Mouse (Mus musculus): ENCODE measurements around the gene Palld. TPM values are rescaled to one million over a fixed set of nuclear protein-coding genes. Genes with fewer than 3 reads are reported as not detected.

The Palld gene
- polyA plus RNA-seq, 1 experiment from 2014 or later = 49.7 TPM

GRCm38 (mm10) chr8:61920389-61920788 lies 17.9 kb upstream of the Palld start:
- Histone ChIP-seq H3K9ac (ENCODE audit: low read depth, low read length) (no peak overlapping the region), H3K27me3 (ENCODE audit: insufficient read depth, low read length) (no peaks in the 10 kb centered on the region), H3K4me1 (replicated peaks; ENCODE audit: insufficient read depth, low read length) (no peaks in the 10 kb centered on the region), H3K4me2 (ENCODE audit: low read length) (no peak overlapping the region), H3K27ac (no peak overlapping the region), H3K4me3 (replicated peaks; ENCODE audit: low read depth, low read length) (no peak overlapping the region), H3K9me3 (replicated peaks; ENCODE audit: low read length) (no peaks in the 10 kb centered on the region), H3K36me3 (ENCODE audit: insufficient read depth, low read length) (no peaks in the 10 kb centered on the region)
- DNase-seq (ENCODE audit: low spot score) (no peak), ATAC-seq (replicated peaks; ENCODE audit: low FRiP score, low read depth) (no peak)
- no peak for TF ChIP-seq CTCF (IDR thresholded peaks at IDR 0.05; ENCODE audit: low read depth)
- 68% methylated on average over 7 of the region's 7 CpGs for WGBS

- Histone ChIP-seq H3K4me2 (ENCODE audit: low read length) (no peak overlapping the region), H3K27ac (no peak overlapping the region), H3K4me3 (replicated peaks; ENCODE audit: low read depth, low read length) (no peak overlapping the region), H3K36me3 (ENCODE audit: insufficient read depth, low read length) (no peaks in the 10 kb centered on the region), H3K27me3 (ENCODE audit: insufficient read depth, low read length) (no peaks in the 10 kb centered on the region), H3K9me3 (replicated peaks; ENCODE audit: low read length) (no peaks in the 10 kb centered on the region), H3K9ac (ENCODE audit: low read depth, low read length) (no peak overlapping the region), H3K4me1 (replicated peaks; ENCODE audit: insufficient read depth, low read length) (no peaks in the 10 kb centered on the region)
- WGBS = 90% methylated on average over 2 of the region's 2 CpGs
- DNase-seq (ENCODE audit: low spot score) (no peak), ATAC-seq (replicated peaks; ENCODE audit: low FRiP score, low read depth) (no peak)
- TF ChIP-seq CTCF (IDR thresholded peaks at IDR 0.05; ENCODE audit: low read depth) = no peak
Measured at GRCm38 (mm10) chr8:61919145-61919788, 16.8 kb upstream of the Palld start.

GRCm38 (mm10) chr8:61917287-61917686 lies 14.8 kb upstream of the Palld start:
- ATAC-seq (replicated peaks; ENCODE audit: low FRiP score, low read depth) (no peak), DNase-seq (ENCODE audit: low spot score) (no peak)
- no peaks in the 10 kb centered on the region for H3K27me3 ChIP-seq (ENCODE audit: insufficient read depth, low read length)
- no peaks in the 10 kb centered on the region for H3K4me1 ChIP-seq (replicated peaks; ENCODE audit: insufficient read depth, low read length)
- no peak for TF ChIP-seq CTCF (IDR thresholded peaks at IDR 0.05; ENCODE audit: low read depth)
- H3K36me3 ChIP-seq (ENCODE audit: insufficient read depth, low read length) = no peaks in the 10 kb centered on the region
- no peaks in the 10 kb centered on the region for H3K9me3 ChIP-seq (replicated peaks; ENCODE audit: low read length)
- no peak overlapping the region for H3K4me3 ChIP-seq (replicated peaks; ENCODE audit: low read depth, low read length)
- no peak overlapping the region for H3K9ac ChIP-seq (ENCODE audit: low read depth, low read length)
- no peak overlapping the region for H3K4me2 ChIP-seq (ENCODE audit: low read length)
- 75% methylated on average over 4 of the region's 4 CpGs for WGBS
- H3K27ac ChIP-seq = no peak overlapping the region

- WGBS = 49% methylated on average over 9 of the region's 9 CpGs
- DNase-seq (ENCODE audit: low spot score) (no peak), ATAC-seq (replicated peaks; ENCODE audit: low FRiP score, low read depth) (no peak)
- TF ChIP-seq CTCF (IDR thresholded peaks at IDR 0.05; ENCODE audit: low read depth) = no peak
- Histone ChIP-seq H3K36me3 (ENCODE audit: insufficient read depth, low read length) (no peaks in the 10 kb centered on the region), H3K27ac (no peak overlapping the region), H3K4me1 (replicated peaks; ENCODE audit: insufficient read depth, low read length) (no peaks in the 10 kb centered on the region), H3K9ac (ENCODE audit: low read depth, low read length) (no peak overlapping the region), H3K27me3 (ENCODE audit: insufficient read depth, low read length) (no peaks in the 10 kb centered on the region), H3K4me3 (replicated peaks; ENCODE audit: low read depth, low read length) (no peak overlapping the region), H3K9me3 (replicated peaks; ENCODE audit: low read length) (no peaks in the 10 kb centered on the region), H3K4me2 (ENCODE audit: low read length) (no peak overlapping the region)
Measured at GRCm38 (mm10) chr8:61913957-61914356, 11.5 kb upstream of the Palld start.

GRCm38 (mm10) chr8:61912817-61913216 lies 10.3 kb upstream of the Palld start:
- Histone ChIP-seq H3K4me3 (replicated peaks; ENCODE audit: low read depth, low read length) (no peak overlapping the region), H3K36me3 (ENCODE audit: insufficient read depth, low read length) (no peaks in the 10 kb centered on the region), H3K9me3 (replicated peaks; ENCODE audit: low read length) (no peaks in the 10 kb centered on the region), H3K9ac (ENCODE audit: low read depth, low read length) (no peak overlapping the region), H3K4me2 (ENCODE audit: low read length) (no peak overlapping the region), H3K27me3 (ENCODE audit: insufficient read depth, low read length) (no peaks in the 10 kb centered on the region), H3K27ac (no peak overlapping the region), H3K4me1 (replicated peaks; ENCODE audit: insufficient read depth, low read length) (no peaks in the 10 kb centered on the region)
- DNase-seq (ENCODE audit: low spot score) (no peak), ATAC-seq (replicated peaks; ENCODE audit: low FRiP score, low read depth) (no peak)
- TF ChIP-seq CTCF (IDR thresholded peaks at IDR 0.05; ENCODE audit: low read depth) = no peak
- 93% methylated on average over 5 of the region's 5 CpGs for WGBS

- Histone ChIP-seq H3K4me1 (replicated peaks; ENCODE audit: insufficient read depth, low read length) (no peaks in the 10 kb centered on the region), H3K4me3 (replicated peaks; ENCODE audit: low read depth, low read length) (no peak overlapping the region), H3K36me3 (ENCODE audit: insufficient read depth, low read length) (no peaks in the 10 kb centered on the region), H3K27me3 (ENCODE audit: insufficient read depth, low read length) (no peaks in the 10 kb centered on the region), H3K4me2 (ENCODE audit: low read length) (no peak overlapping the region), H3K9ac (ENCODE audit: low read depth, low read length) (no peak overlapping the region), H3K27ac (no peak overlapping the region), H3K9me3 (replicated peaks; ENCODE audit: low read length) (no peaks in the 10 kb centered on the region)
- ATAC-seq (replicated peaks; ENCODE audit: low FRiP score, low read depth) (no peak), DNase-seq (ENCODE audit: low spot score) (no peak)
- 71% methylated on average over 3 of the region's 3 CpGs for WGBS
- no peak for TF ChIP-seq CTCF (IDR thresholded peaks at IDR 0.05; ENCODE audit: low read depth)
Measured at GRCm38 (mm10) chr8:61909313-61909712, 6.8 kb upstream of the Palld start.
